Mouse (Mus musculus) bone marrow, adult 2 months (tissue): ENCODE results near the gene Hoxd3.

Experiments
- CTCF ChIP-seq: fragments of 200-500 bp; IDR thresholded peaks from 2 replicates; pipeline ENCODE4 v1.5.1; 2011; ENCODE audit warnings: low read length, control low read depth; ENCODE audit not compliant: control insufficient read depth, insufficient read depth
- POLR2A ChIP-seq: fragments of 200-500 bp; IDR thresholded peaks from 2 replicates; pipeline ENCODE4 v1.6.1; 2011; ENCODE audit warnings: low read depth, mild to moderate bottlenecking, control low read depth, low read length, borderline replicate concordance; ENCODE audit not compliant: control insufficient read depth

DNA sequence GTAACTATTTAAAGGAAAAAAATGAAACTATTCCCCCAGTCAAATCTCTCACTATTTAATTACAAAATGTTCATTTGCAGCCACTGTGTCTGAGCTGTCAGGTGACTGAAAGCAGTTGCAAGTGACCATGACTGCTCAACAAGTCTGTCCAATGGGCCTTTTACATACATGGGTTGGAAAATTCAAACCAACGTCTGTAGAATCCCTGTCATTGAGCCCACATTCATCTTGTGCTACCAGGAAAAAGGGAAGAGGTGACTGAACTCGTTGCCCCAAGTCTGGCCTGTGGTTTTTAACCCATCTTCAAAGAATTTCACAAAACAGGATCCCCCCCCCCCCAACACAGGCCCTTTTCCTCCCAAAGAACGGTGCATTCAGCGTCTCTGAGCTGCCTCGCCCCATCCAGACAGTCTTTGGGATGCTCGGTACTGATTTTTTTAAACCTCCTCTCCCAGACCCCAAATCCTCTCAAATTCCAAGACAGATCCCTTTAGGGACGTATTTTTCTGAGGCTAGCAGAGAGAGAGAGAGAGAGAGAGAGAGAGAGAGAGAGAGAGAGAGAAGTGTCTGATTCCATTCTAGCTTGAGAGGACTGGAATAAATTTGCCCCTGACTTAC is 15.8 kb upstream of the Hoxd3 start:
- TF ChIP-seq POLR2A = no peak
- TF ChIP-seq CTCF = no peak
